Mouse (Mus musculus) spleen, adult 2 months (tissue): ENCODE results near the gene Fkbp15.

Experiments
- CTCF ChIP-seq: fragments of 200-500 bp; IDR thresholded peaks from 2 replicates; pipeline ENCODE4 v1.5.1; 2011; ENCODE audit warnings: mild to moderate bottlenecking, inconsistent platforms; ENCODE audit not compliant: insufficient read depth, insufficient read length, insufficient replicate concordance; ENCODE audit errors: extremely low read depth
- POLR2A ChIP-seq: fragments of 200-500 bp; IDR thresholded peaks from 2 replicates; pipeline ENCODE4 v1.6.1; 2011; ENCODE audit warnings: low read depth, low read length, inconsistent platforms

DNA sequence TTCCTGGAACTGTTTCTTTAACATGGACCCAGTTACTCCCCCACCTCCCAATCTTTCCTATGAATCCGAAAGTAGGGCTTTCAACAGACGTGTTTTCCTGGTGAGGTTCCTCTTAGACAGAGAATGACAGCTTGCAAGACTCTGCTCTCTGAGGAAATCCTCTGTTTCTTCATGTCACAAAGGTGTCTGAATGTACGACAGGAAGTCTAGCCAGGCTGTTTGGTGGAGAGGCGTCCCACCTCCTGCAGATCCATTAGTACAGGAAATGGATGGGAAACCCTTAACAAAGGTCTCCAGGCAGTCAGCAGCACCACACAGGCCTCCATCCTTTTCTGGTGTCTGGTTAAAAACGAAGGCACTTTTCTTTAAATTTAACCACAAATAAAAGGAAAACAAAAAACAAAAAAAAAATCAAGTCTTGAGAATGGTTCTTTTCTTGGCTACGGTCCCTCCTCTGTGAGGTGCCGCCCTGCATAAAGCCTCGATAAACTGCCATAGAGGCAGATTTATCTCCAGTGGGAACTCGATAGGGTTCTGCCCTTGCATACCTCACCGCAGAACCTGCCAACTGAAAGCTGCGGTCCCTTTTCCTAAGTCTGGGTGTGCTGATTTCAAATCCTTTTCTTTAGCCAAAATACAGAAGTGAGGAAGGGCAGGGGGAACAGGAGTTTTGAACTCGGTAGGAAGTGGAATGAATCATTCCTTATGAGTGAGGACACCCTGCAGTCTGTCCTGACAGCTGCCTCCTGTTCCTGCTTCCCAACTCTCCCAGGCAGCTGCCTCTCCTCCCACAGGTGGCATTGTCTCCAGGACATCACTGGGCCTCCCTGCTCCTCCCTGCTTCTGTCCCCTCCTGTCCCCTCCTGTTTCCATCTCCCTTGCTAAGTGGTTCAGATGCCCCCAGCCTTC lies 73.1 kb downstream of the Fkbp15 start:
- TF ChIP-seq CTCF = no peak
- no peak for TF ChIP-seq POLR2A
